Mouse (Mus musculus): Measurements from ENCODE around the gene Tyw1.

The Tyw1 gene

GRCm38 (mm10) chr5:130386418-130386817 lies 131.0 kb downstream of the Tyw1 start:
- in situ Hi-C loops (cut with MboI): no loop called here
